Mouse (Mus musculus) intestine, postnatal 0 days (tissue): ENCODE measurements around the gene Mxd1. TPM values are rescaled to one million over a fixed set of nuclear protein-coding genes. Genes with fewer than 3 reads are reported as not detected.

Experiments
- ATAC-seq: fragments of 200-750 bp; cut with Nextera tagmentation; 2 replicates; pipeline ENCODE4 v1.8.0; 2017; ENCODE audit warnings: mild to moderate bottlenecking, moderate TSS enrichment, moderate library complexity
- H3K27ac ChIP-seq: fragments of 300-500 bp; sonication (generic); 2 replicates; pipeline ENCODE4 v1.5.1; 2014; ENCODE audit warnings: mild to moderate bottlenecking, low read depth, low read length, moderate library complexity
- H3K27me3 ChIP-seq: fragments of 300-500 bp; sonication (generic); replicated peaks from 2 replicates; pipeline ENCODE4 v1.6.1; 2014; ENCODE audit warnings: low read length, mixed read lengths; ENCODE audit not compliant: control insufficient read depth, insufficient read depth
- H3K36me3 ChIP-seq: fragments of 300-500 bp; sonication (generic); 2 replicates; pipeline ENCODE4 v1.6.1; 2014; ENCODE audit warnings: mild to moderate bottlenecking, moderate library complexity; ENCODE audit not compliant: control insufficient read depth, insufficient read depth
- H3K4me1 ChIP-seq: fragments of 300-500 bp; sonication (generic); replicated peaks from 2 replicates; pipeline ENCODE4 v1.6.1; 2014; ENCODE audit warnings: antibody characterized with exemption, low read length, mixed read lengths; ENCODE audit not compliant: control insufficient read depth, insufficient read depth
- H3K4me2 ChIP-seq: fragments of 300-500 bp; sonication (generic); replicated peaks from 2 replicates; pipeline ENCODE4 v1.6.1; 2014; ENCODE audit warnings: low read depth, mild to moderate bottlenecking, moderate library complexity
- H3K4me3 ChIP-seq: fragments of 300-500 bp; sonication (generic); 2 replicates; pipeline ENCODE4 v1.5.1; 2014; ENCODE audit warnings: low read depth, low read length
- H3K9ac ChIP-seq: fragments of 300-500 bp; sonication (generic); 2 replicates; pipeline ENCODE4 v1.6.1; 2014; ENCODE audit warnings: mild to moderate bottlenecking, low read depth, low read length
- H3K9me3 ChIP-seq: fragments of 300-500 bp; sonication (generic); 2 replicates; pipeline ENCODE4 v1.6.1; 2016; ENCODE audit warnings: mixed run types; ENCODE audit not compliant: control insufficient read depth
- CTCF ChIP-seq: sonication (generic); IDR thresholded peaks from 2 replicates; pipeline ENCODE4 v1.5.1; 2016; ENCODE audit warnings: low read depth, mild to moderate bottlenecking, control low read depth, antibody characterized with exemption, moderate library complexity
- WGBS: fragments of 180-500 bp; shearing (Covaris S2); extraction: QIAGEN DNeasy Blood & Tissue Kit; methylation state at CpG from one replicate; pipeline ENCODE4 v1.1.7; 2014; 5-methylcytosine and 5-hydroxymethylcytosine counted together
- polyA plus RNA-seq: library from polyadenylated mRNA; unstranded; fragments of >200 nt; fragmentation: Nextera tagmentation; extraction: Ambion mirVana; gene quantifications from 2 replicates; pipeline ENCODE4 v1.2.1, GENCODE M21; 2015

Gene Mxd1
- polyA plus RNA-seq, 1 experiment from 2014 or later, result 23.1 TPM

DNA sequence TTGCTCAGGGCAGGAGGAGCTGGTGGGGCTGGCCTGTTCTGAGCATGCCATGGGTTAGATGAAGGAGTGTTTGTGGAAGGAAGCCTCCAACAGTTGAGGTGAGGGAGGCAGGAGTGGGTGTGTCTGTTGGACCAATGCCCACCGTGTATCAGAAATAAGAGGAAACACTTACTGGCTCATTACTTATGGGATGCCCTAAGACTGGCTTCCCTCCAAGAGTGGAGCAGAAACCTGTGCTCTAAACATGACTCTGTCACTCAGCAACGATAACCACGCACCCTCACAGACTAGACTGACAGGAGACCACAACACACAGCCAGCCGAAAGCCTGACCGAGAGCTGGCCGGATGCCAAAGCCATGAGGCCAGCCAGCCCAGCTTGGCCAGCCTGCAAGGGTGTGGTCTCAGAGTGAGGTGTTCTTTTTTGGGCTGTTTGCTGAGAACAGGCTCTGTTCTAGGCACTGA lies 69.0 kb downstream of the Mxd1 start:
- WGBS, result 11% methylated on average over 6 of the region's 6 CpGs
- peak overlapping the region; percentile 75; the same call in 1 of the 2 replicates for H3K27ac ChIP-seq

DNA sequence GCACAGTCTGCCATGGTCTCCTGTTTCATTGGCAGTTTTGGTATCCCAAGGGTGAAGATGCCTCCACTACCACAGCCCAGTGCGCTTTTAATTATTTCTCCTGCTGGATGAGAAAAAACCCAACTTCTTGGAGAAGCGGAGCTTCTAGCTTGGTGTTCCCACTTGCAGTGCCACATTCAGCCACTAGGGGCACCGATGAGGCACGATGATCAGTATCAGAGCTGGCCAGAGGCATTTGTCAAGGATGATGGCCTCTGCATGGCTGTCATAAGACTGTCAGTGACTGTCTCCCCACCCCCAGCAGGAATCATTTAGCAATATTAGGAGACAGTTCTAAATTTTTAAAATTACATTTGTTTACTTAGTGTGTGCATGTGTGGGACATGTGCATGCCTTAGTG lies 69.8 kb downstream of the Mxd1 start:
- TF ChIP-seq CTCF, result peak; percentile 93
- Histone ChIP-seq H3K9me3 (no peaks in the 10 kb centered on the region), H3K9ac (no peak overlapping the region), H3K4me2 (no peak overlapping the region), H3K36me3 (no peaks in the 10 kb centered on the region), H3K27me3 (no peaks in the 10 kb centered on the region), H3K4me1 (0 out of 2 replicates have a peak, but pooled peaks cover 10% of the 10 kb centered on the region), H3K4me3 (no peak overlapping the region), H3K27ac (peak overlapping the region; percentile 75; the same call in 1 of the 2 replicates)
- 21% methylated on average over 4 of the region's 4 CpGs for WGBS
- ATAC-seq, result 0 out of 2 replicates have a peak, but pooled peaks have one; percentile 9

More for the DNA sequence above, 69.0 kb downstream of the Mxd1 start:
- Histone ChIP-seq H3K9me3 (no peaks in the 10 kb centered on the region), H3K27me3 (no peaks in the 10 kb centered on the region), H3K4me3 (no peak overlapping the region), H3K9ac (no peak overlapping the region), H3K36me3 (no peaks in the 10 kb centered on the region), H3K4me2 (0 out of 2 replicates have a peak overlapping the region, but pooled peaks have one; percentile 21), H3K4me1 (0 out of 2 replicates have a peak, but pooled peaks cover 10% of the 10 kb centered on the region)
- ATAC-seq, result no peak
- TF ChIP-seq CTCF, result no peak

DNA sequence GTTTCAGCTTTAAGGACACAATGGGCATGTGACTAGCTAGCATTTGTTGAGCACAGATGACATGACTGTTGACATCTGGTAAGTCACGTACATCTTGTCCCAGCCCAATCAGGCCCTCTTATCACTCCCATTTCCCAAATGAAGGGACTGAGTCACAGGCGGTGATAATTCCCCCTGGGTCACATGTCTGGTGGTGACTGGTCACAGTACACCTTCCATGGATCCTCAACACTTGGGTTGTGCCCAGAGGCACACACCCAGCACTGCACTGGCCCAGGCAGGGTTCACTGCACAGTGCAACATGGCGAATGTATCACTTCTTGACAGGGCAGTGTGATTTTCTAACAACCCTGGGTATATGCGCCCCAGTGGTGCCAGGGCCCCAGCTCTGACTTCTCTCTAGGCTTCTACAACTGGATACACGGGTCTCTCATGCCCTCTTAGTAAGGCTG lies 70.2 kb downstream of the Mxd1 start:
- no peak for TF ChIP-seq CTCF
- H3K4me2 ChIP-seq, result no peak overlapping the region
- WGBS, result 61% methylated on average over 5 of the region's 5 CpGs
- ATAC-seq, result peak; percentile 63
- no peaks in the 10 kb centered on the region for H3K36me3 ChIP-seq
- no peak overlapping the region for H3K4me3 ChIP-seq
- H3K9ac ChIP-seq, result no peak overlapping the region
- H3K4me1 ChIP-seq, result 0 out of 2 replicates have a peak, but pooled peaks cover 10% of the 10 kb centered on the region
- H3K27ac ChIP-seq, result peak overlapping the region; percentile 75; the same call in 1 of the 2 replicates
- no peaks in the 10 kb centered on the region for H3K9me3 ChIP-seq
- no peaks in the 10 kb centered on the region for H3K27me3 ChIP-seq

Other genes with a start within 250 kb of the Mxd1 start
- gene Gm44790, start 242.5 kb downstream of the Mxd1 start, polyA plus RNA-seq, result not detected in 2 replicates
- gene C87436, start 230.8 kb downstream of the Mxd1 start, polyA plus RNA-seq, result 12.4 and 12.8 TPM in 2 replicates
- gene Pcbp1, start 142.8 kb downstream of the Mxd1 start, polyA plus RNA-seq, result 326 and 327 TPM in 2 replicates
- 1.3 and 1.6 TPM in 2 replicates for gene Asprv1, start 41.0 kb downstream of the Mxd1 start, polyA plus RNA-seq
- gene Snrnp27, start 15.4 kb upstream of the Mxd1 start, polyA plus RNA-seq, result 86.4 and 97.1 TPM in 2 replicates
- 16.1 and 16.7 TPM in 2 replicates for gene Gmcl1, start 64.2 kb upstream of the Mxd1 start, polyA plus RNA-seq
- 541 and 578 TPM in 2 replicates for gene Anxa4, start 124.4 kb upstream of the Mxd1 start, polyA plus RNA-seq
- gene Aak1, start 180.4 kb upstream of the Mxd1 start, polyA plus RNA-seq, result 5.7 and 7.2 TPM in 2 replicates